Comparison of ENCODE assay signal across 13 mouse cellular contexts in the genomic region with DNA sequence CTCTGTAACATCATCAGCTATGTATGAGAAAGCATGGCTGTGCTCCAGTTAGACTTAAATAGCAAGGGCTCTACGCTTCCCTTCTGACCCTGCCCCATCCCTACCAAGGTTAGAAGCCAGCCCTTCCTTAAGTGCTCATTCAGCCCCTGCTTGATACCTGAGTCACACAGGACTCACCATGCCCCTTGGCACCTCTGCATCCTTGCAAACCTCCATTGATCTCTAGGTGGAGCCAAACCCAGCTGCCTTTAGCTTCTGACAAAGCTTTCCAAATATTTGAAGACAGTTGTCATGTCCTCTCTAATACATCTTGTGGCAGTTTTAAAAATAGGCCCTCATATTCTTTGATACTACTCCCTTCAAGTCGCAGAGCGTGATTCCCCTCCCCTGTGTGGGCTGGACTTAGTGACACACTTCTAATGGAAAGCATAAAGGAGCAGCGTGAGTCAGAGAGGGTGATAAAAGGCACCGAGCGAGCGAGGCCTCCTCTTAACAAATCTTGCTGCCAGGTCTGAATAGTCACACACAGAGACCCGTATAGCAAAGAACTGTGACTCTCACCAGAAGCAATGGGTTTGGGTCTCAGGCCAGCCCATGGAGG. TPM values are rescaled to one million over a fixed set of nuclear protein-coding genes. Genes with fewer than 3 reads are reported as not detected.
A peak's percentile ranks its signal among the peaks of the same experiment; 100 is the strongest.
DNase-seq lines count a peak whose midpoint lies in the region; ATAC-seq and TF ChIP-seq lines count a peak whose summit lies in the region.
"Had no signal": no experiment of that assay in that cellular context is flagged by ENCODE, and none has a peak within 500 bp of the region (broad histone marks: within the 10 kb centered on the region; RNA-seq: fewer than 3 reads in every experiment).

No protein-coding gene starts in this region.

- H3K36me3 ChIP-seq in heart, adult 2 months (ENCODE audit: control insufficient read depth, insufficient read depth, low read length), result no peaks in the 10 kb centered on the region
- no peaks in the 10 kb centered on the region for H3K36me3 ChIP-seq in lung, embryonic 14.5 days (ENCODE audit: insufficient read depth)
- H3K36me3 ChIP-seq: intestine, embryonic 15.5 days had no signal

- TF ChIP-seq CTCF in heart, adult 2 months (IDR thresholded peaks at IDR 0.05), result peak; percentile 34
- peak; percentile 14; the same call in 1 of the 2 replicates for TF ChIP-seq CTCF in lung, embryonic 14.5 days (IDR thresholded peaks at IDR 0.05; ENCODE audit: low read depth)

- no peaks in the 10 kb centered on the region for H3K9me3 ChIP-seq in lung, embryonic 14.5 days (ENCODE audit: low read depth, low read length)
- H3K9me3 ChIP-seq: intestine, embryonic 15.5 days had no signal

- WGBS in heart, adult 2 months, result 54% methylated on average over 8 of the region's 8 CpGs
- 59% methylated on average over 8 of the region's 8 CpGs for WGBS in lung, embryonic 14.5 days

- TF ChIP-seq POLR2A in heart, adult 2 months (IDR thresholded peaks at IDR 0.05; ENCODE audit: insufficient read depth, low read depth, low read length), result no peak

- H3K9ac ChIP-seq in heart, adult 2 months (ENCODE audit: low read depth, low read length), result no peak overlapping the region
- no peak overlapping the region for H3K9ac ChIP-seq in lung, embryonic 14.5 days
- H3K9ac ChIP-seq: intestine, embryonic 15.5 days; liver, embryonic 14.5 days had no signal

- no peaks in the 10 kb centered on the region for H3K27me3 ChIP-seq in heart, adult 2 months (ENCODE audit: control insufficient read depth, insufficient read depth, low read length)
- H3K27me3 ChIP-seq in lung, embryonic 14.5 days (ENCODE audit: insufficient read depth, low read length), result no peaks in the 10 kb centered on the region
- H3K27me3 ChIP-seq: CH12.LX; intestine, embryonic 15.5 days had no signal

- no peaks in the 10 kb centered on the region for H3K79me2 ChIP-seq in heart, adult 2 months (replicated peaks; ENCODE audit: control insufficient read depth, insufficient read depth, low read length)

- TF ChIP-seq EP300 in heart, adult 2 months (IDR thresholded peaks at IDR 0.05; ENCODE audit: insufficient read depth, low read depth, low read length), result no peak

- no peak overlapping the region for H3K27ac ChIP-seq in heart, adult 2 months
- no peak overlapping the region for H3K27ac ChIP-seq in lung, embryonic 14.5 days (ENCODE audit: low read depth)
- H3K27ac ChIP-seq: intestine, embryonic 15.5 days; liver, embryonic 14.5 days had no signal

- no peak overlapping the region for H3K4me2 ChIP-seq in lung, embryonic 14.5 days
- H3K4me2 ChIP-seq: intestine, embryonic 15.5 days had no signal

- no peak overlapping the region for H3K4me3 ChIP-seq in heart, adult 2 months
- no peak overlapping the region for H3K4me3 ChIP-seq in lung, embryonic 14.5 days (ENCODE audit: low read depth, low read length)
- H3K4me3 ChIP-seq: intestine, embryonic 15.5 days had no signal

- peaks cover 2% of the 10 kb centered on the region; the same call in 1 of the 2 replicates for H3K4me1 ChIP-seq in heart, adult 2 months (ENCODE audit: control insufficient read depth, insufficient read depth, low read length)
- H3K4me1 ChIP-seq in lung, embryonic 14.5 days (ENCODE audit: insufficient read depth), result no peaks in the 10 kb centered on the region
- H3K4me1 ChIP-seq: intestine, embryonic 15.5 days had no signal

- intact Hi-C loops in heart, adult 2 months (cut with DNase I), result no loop called here

- ATAC-seq in lung, embryonic 14.5 days (ENCODE audit: insufficient read depth), result no peak
- ATAC-seq: intestine, embryonic 15.5 days had no signal

- DNase-seq in heart, adult 2 months, result no peak
- no peak for DNase-seq in heart, adult 8-10 months (ENCODE audit: low spot score)
- DNase-seq in lung, embryonic 14.5 days, result no peak
- DNase-seq in lung, postnatal 14 days, result no peak
- DNase-seq in Muller cell, postnatal 12 days (ENCODE audit: inconsistent ontology term), result peak; percentile 33
- DNase-seq in adrenal gland, postnatal 10 days, result peak; percentile 57
- DNase-seq in kidney, adult 18-20 months, result no peak
- no peak for DNase-seq in MN1 (ENCODE audit: low spot score)
- DNase-seq: cerebellum, postnatal 36 days; thymus, adult 18-20 months had no signal

RNA-seq across cellular contexts. Expression of a gene that starts 11.1 kb away (rescaled TPM):
- 1 to 10 TPM; 2.9 to 5.1 TPM for total RNA-seq in heart, adult 2 months (2021)
- 3.6 and 4.9 TPM in 2 replicates for polyA plus RNA-seq in heart, adult 2 months (2012; rRNA removed)
- 1 to 10 TPM; 3.9 to 6.9 (median 5.0) TPM for total RNA-seq in heart, adult 8-10 months (2022)
- polyA plus RNA-seq in lung, embryonic 14.5 days (2014; fragmentation: Nextera tagmentation; extraction: Ambion mirVana), result 10.6 and 12.7 TPM in 2 replicates
- 10 to 100 TPM in 1 of 2 experiments, 1 to 10 TPM in 1; 9.7 to 14.4 TPM for total RNA-seq in adrenal gland, postnatal 10 days (2021)

RNA-seq across cellular contexts. Expression of a gene that starts 43.9 kb away (rescaled TPM):
- not detected for total RNA-seq in heart, adult 2 months (2021)
- polyA plus RNA-seq in heart, adult 2 months (2012; rRNA removed), result 0.23 TPM in 1 of 2 replicates, not detected in the other
- not detected for total RNA-seq in heart, adult 8-10 months (2022)
- polyA plus RNA-seq in lung, embryonic 14.5 days (2014; fragmentation: Nextera tagmentation; extraction: Ambion mirVana), result 0.54 TPM in 1 of 2 replicates, not detected in the other
- not detected for total RNA-seq in adrenal gland, postnatal 10 days (2021)
- polyA plus RNA-seq: liver, embryonic 14.5 days had no signal

Comparison
In these comparisons a context has a peak if more than half of its experiments do, and no peak if none do; other contexts are left out.
1. DNase-seq: peak in Muller cell, postnatal 12 days (single experiment) and adrenal gland, postnatal 10 days (single experiment); none in heart, adult 2 months (0 of 2), heart, adult 8-10 months (single experiment), lung, embryonic 14.5 days (single experiment), lung, postnatal 14 days (single experiment), kidney, adult 18-20 months (single experiment) and MN1 (single experiment).